Mouse (Mus musculus) testis, adult 2 months (tissue): ENCODE data around the gene Cenpa.

Experiments used
- CTCF ChIP-seq: fragments of 200-500 bp; IDR thresholded peaks from 2 replicates; pipeline ENCODE4 v1.5.1; 2012; ENCODE audit warnings: low read depth, mild to moderate bottlenecking, inconsistent platforms, low read length, moderate library complexity; ENCODE audit not compliant: control insufficient read depth, insufficient read depth, insufficient replicate concordance
- POLR2A ChIP-seq: fragments of 200-500 bp; IDR thresholded peaks from 2 replicates; pipeline ENCODE4 v1.6.1; 2012; ENCODE audit warnings: low read depth, mild to moderate bottlenecking, inconsistent platforms, low read length, moderate library complexity; ENCODE audit not compliant: control insufficient read depth

- TF ChIP-seq CTCF (no peak; the same call in 1 of the 2 replicates), POLR2A (no peak)
Observed at GRCm38 (mm10) chr5:30682967-30683600, 16.5 kb downstream of the Cenpa start.
